Mouse (Mus musculus): ENCODE measurements around the gene Hoxd9. TPM values are rescaled to one million over a fixed set of nuclear protein-coding genes. Genes with fewer than 3 reads are reported as not detected.

Hoxd9 gene
- total RNA-seq, 2 experiments from 2014 or later: not detected

GRCm38 (mm10) chr2:74733765-74734164 is 36.2 kb downstream of the Hoxd9 start:
- Histone ChIP-seq H3K27ac (no peak overlapping the region), H3K4me3 (no peak overlapping the region)
- no peak for TF ChIP-seq CTCF (IDR thresholded peaks at IDR 0.05)
- intact Hi-C loops (cut with DNase I): no loop called here
- no peak for DNase-seq (ENCODE audit: extremely low spot score in 1 of 2, low spot score in 2 of 2)

GRCm38 (mm10) chr2:74734451-74734850 is 36.9 kb downstream of the Hoxd9 start:
- DNase-seq (ENCODE audit: extremely low spot score in 1 of 2, low spot score in 2 of 2): no peak
- H3K4me3 ChIP-seq: no peak overlapping the region
- no peak for TF ChIP-seq CTCF (IDR thresholded peaks at IDR 0.05)
- H3K27ac ChIP-seq: no peak overlapping the region
- intact Hi-C loops (cut with DNase I): no loop called here

- intact Hi-C loops (cut with DNase I): no loop called here
- no peak overlapping the region for H3K4me3 ChIP-seq
- no peak for TF ChIP-seq CTCF (IDR thresholded peaks at IDR 0.05)
- DNase-seq (ENCODE audit: extremely low spot score in 1 of 2, low spot score in 2 of 2): no peak
- no peak overlapping the region for H3K27ac ChIP-seq
These were observed 37.7 kb downstream of the Hoxd9 start for GRCm38 (mm10) chr2:74734996-74735811.

GRCm38 (mm10) chr2:74735851-74736687 is 38.5 kb downstream of the Hoxd9 start:
- intact Hi-C loops (cut with DNase I): no loop called here
- Histone ChIP-seq H3K4me3 (no peak overlapping the region), H3K27ac (no peak overlapping the region)
- no peak for TF ChIP-seq CTCF (IDR thresholded peaks at IDR 0.05)
- DNase-seq (ENCODE audit: extremely low spot score in 1 of 2, low spot score in 2 of 2): no peak

- no peak for TF ChIP-seq CTCF (IDR thresholded peaks at IDR 0.05)
- DNase-seq (ENCODE audit: extremely low spot score in 1 of 2, low spot score in 2 of 2): no peak
- Histone ChIP-seq H3K27ac (no peak overlapping the region), H3K4me3 (no peak overlapping the region)
- intact Hi-C loops (cut with DNase I): no loop called here
These were observed 39.4 kb downstream of the Hoxd9 start for GRCm38 (mm10) chr2:74736688-74737577.

GRCm38 (mm10) chr2:74737578-74738070 is 40.1 kb downstream of the Hoxd9 start:
- H3K27ac ChIP-seq: no peak overlapping the region
- no peak overlapping the region for H3K4me3 ChIP-seq
- intact Hi-C loops (cut with DNase I): no loop called here
- no peak for TF ChIP-seq CTCF (IDR thresholded peaks at IDR 0.05)
- no peak for DNase-seq (ENCODE audit: extremely low spot score in 1 of 2, low spot score in 2 of 2)

GRCm38 (mm10) chr2:74738623-74739475 is 41.3 kb downstream of the Hoxd9 start:
- intact Hi-C loops (cut with DNase I): no loop called here
- no peak overlapping the region for H3K4me3 ChIP-seq
- no peak overlapping the region for H3K27ac ChIP-seq
- no peak for TF ChIP-seq CTCF (IDR thresholded peaks at IDR 0.05)
- no peak for DNase-seq (ENCODE audit: extremely low spot score in 1 of 2, low spot score in 2 of 2)

- intact Hi-C loops (cut with DNase I): no loop called here
These were observed 41.9 kb downstream of the Hoxd9 start for GRCm38 (mm10) chr2:74739476-74739800.

GRCm38 (mm10) chr2:74739869-74740268 is 42.3 kb downstream of the Hoxd9 start:
- intact Hi-C loops (cut with DNase I): loop anchor here (5.0 kb wide), 1 partner anchor 33 kb away; no protein-coding TSS in a partner anchor
- Histone ChIP-seq H3K4me3 (no peak overlapping the region), H3K27ac (no peak overlapping the region)
- no peak for DNase-seq (ENCODE audit: extremely low spot score in 1 of 2, low spot score in 2 of 2)
- TF ChIP-seq CTCF (IDR thresholded peaks at IDR 0.05): no peak

More at GRCm38 (mm10) chr2:74739476-74739800, 41.9 kb downstream of the Hoxd9 start:
- no peak for DNase-seq (ENCODE audit: extremely low spot score in 1 of 2, low spot score in 2 of 2)
- no peak overlapping the region for H3K4me3 ChIP-seq
- TF ChIP-seq CTCF (IDR thresholded peaks at IDR 0.05): no peak
- no peak overlapping the region for H3K27ac ChIP-seq

- no peak for TF ChIP-seq CTCF (IDR thresholded peaks at IDR 0.05)
- no peak for DNase-seq (ENCODE audit: extremely low spot score in 1 of 2, low spot score in 2 of 2)
- Histone ChIP-seq H3K27ac (no peak overlapping the region), H3K4me3 (no peak overlapping the region)
- intact Hi-C loops (cut with DNase I): loop anchor here (5.0 kb wide), 1 partner anchor 33 kb away; no protein-coding TSS in a partner anchor
These were observed 43.0 kb downstream of the Hoxd9 start for GRCm38 (mm10) chr2:74740311-74741091.
